8 mouse cellular contexts compared by ENCODE assay signal in genomic region chr8:10899581-10900155, GRCm38 (mm10).
DNase-seq lines count a peak whose midpoint lies in the region; ATAC-seq and TF ChIP-seq lines count a peak whose summit lies in the region.

No protein-coding gene starts in this region.

- peak overlapping the region; percentile 34 for H3K9ac ChIP-seq in embryonic facial prominence, embryonic 11.5 days (replicated peaks; ENCODE audit: low read length)
- H3K9ac ChIP-seq in hindbrain, embryonic 11.5 days (ENCODE audit: low read depth, low read length) = 0 out of 2 replicates have a peak overlapping the region, but pooled peaks have one; percentile 23
- H3K9ac ChIP-seq in limb, embryonic 11.5 days (ENCODE audit: low read length) = no peak overlapping the region

- WGBS in embryonic facial prominence, embryonic 11.5 days = 6% methylated on average over 17 of the region's 17 CpGs
- WGBS in hindbrain, embryonic 11.5 days = 5% methylated on average over 17 of the region's 17 CpGs
- WGBS in limb, embryonic 11.5 days = 7% methylated on average over 17 of the region's 17 CpGs
- 6% methylated on average over 17 of the region's 17 CpGs for WGBS in midbrain, embryonic 10.5 days

- H3K36me3 ChIP-seq in testis, adult 2 months (ENCODE audit: control insufficient read depth, insufficient read depth, low read length) = no peaks in the 10 kb centered on the region
- no peaks in the 10 kb centered on the region for H3K36me3 ChIP-seq in embryonic facial prominence, embryonic 11.5 days (replicated peaks; ENCODE audit: control insufficient read depth, insufficient read depth, low read depth, low read length)
- H3K36me3 ChIP-seq in hindbrain, embryonic 11.5 days (ENCODE audit: control insufficient read depth, insufficient read depth, low read length) = no peaks in the 10 kb centered on the region
- H3K36me3 ChIP-seq in limb, embryonic 11.5 days (ENCODE audit: control insufficient read depth, insufficient read depth, low read length) = no peaks in the 10 kb centered on the region
- H3K36me3 ChIP-seq in midbrain, embryonic 10.5 days = no peaks in the 10 kb centered on the region

- no peaks in the 10 kb centered on the region for H3K27me3 ChIP-seq in testis, adult 2 months (ENCODE audit: control insufficient read depth, insufficient read depth, low read length)
- no peaks in the 10 kb centered on the region for H3K27me3 ChIP-seq in embryonic facial prominence, embryonic 11.5 days (ENCODE audit: control insufficient read depth, insufficient read depth, low read length)
- peaks cover 2% of the 10 kb centered on the region; the same call in 1 of the 2 replicates for H3K27me3 ChIP-seq in hindbrain, embryonic 11.5 days (ENCODE audit: control insufficient read depth, insufficient read depth, low read length)
- H3K27me3 ChIP-seq in limb, embryonic 11.5 days (ENCODE audit: control insufficient read depth, insufficient read depth, low read length) = no peaks in the 10 kb centered on the region
- H3K27me3 ChIP-seq in midbrain, embryonic 10.5 days (ENCODE audit: low read depth, poor library complexity, severe bottlenecking) = peaks cover 24% of the 10 kb centered on the region

- H3K27ac ChIP-seq in testis, adult 2 months (ENCODE audit: control insufficient read depth, insufficient read depth, low read depth, low read length) = peak overlapping the region; percentile 69
- no peak overlapping the region for H3K27ac ChIP-seq in embryonic facial prominence, embryonic 11.5 days (replicated peaks; ENCODE audit: low read depth, low read length)
- H3K27ac ChIP-seq in hindbrain, embryonic 11.5 days (ENCODE audit: low read depth, low read length) = no peak overlapping the region
- no peak overlapping the region for H3K27ac ChIP-seq in limb, embryonic 11.5 days (replicated peaks; ENCODE audit: low read depth, low read length)
- H3K27ac ChIP-seq in midbrain, embryonic 10.5 days (replicated peaks) = peak overlapping the region; percentile 77

- H3K4me1 ChIP-seq in testis, adult 2 months (ENCODE audit: control insufficient read depth, insufficient read depth, low read length) = peaks cover 2% of the 10 kb centered on the region
- peaks cover 5% of the 10 kb centered on the region for H3K4me1 ChIP-seq in embryonic facial prominence, embryonic 11.5 days (ENCODE audit: control insufficient read depth, insufficient read depth, low read length)
- peaks cover 8% of the 10 kb centered on the region; the same call in 1 of the 2 replicates for H3K4me1 ChIP-seq in hindbrain, embryonic 11.5 days (replicated peaks; ENCODE audit: control insufficient read depth, insufficient read depth, low read length)
- peaks cover 13% of the 10 kb centered on the region; the same call in 1 of the 2 replicates for H3K4me1 ChIP-seq in limb, embryonic 11.5 days (ENCODE audit: control insufficient read depth, insufficient read depth, low read length)
- peaks cover 39% of the 10 kb centered on the region for H3K4me1 ChIP-seq in midbrain, embryonic 10.5 days

- H3K4me2 ChIP-seq in embryonic facial prominence, embryonic 11.5 days (ENCODE audit: low read depth, low read length) = peak overlapping the region; percentile 29
- peak overlapping the region; percentile 35 for H3K4me2 ChIP-seq in hindbrain, embryonic 11.5 days (replicated peaks; ENCODE audit: low read depth, low read length)
- peak overlapping the region; percentile 40 for H3K4me2 ChIP-seq in limb, embryonic 11.5 days (ENCODE audit: low read depth, severe bottlenecking)

- H3K9me3 ChIP-seq in embryonic facial prominence, embryonic 11.5 days (replicated peaks; ENCODE audit: control insufficient read depth, low read length) = no peaks in the 10 kb centered on the region
- no peaks in the 10 kb centered on the region for H3K9me3 ChIP-seq in hindbrain, embryonic 11.5 days (ENCODE audit: control insufficient read depth, low read length)
- H3K9me3 ChIP-seq in limb, embryonic 11.5 days (ENCODE audit: control insufficient read depth, low read length) = no peaks in the 10 kb centered on the region
- no peaks in the 10 kb centered on the region for H3K9me3 ChIP-seq in midbrain, embryonic 10.5 days (replicated peaks)

- DNase-seq in testis, postnatal 14 days (ENCODE audit: low spot score) = no peak
- peak; percentile 28 for DNase-seq in embryonic facial prominence, embryonic 11.5 days (ENCODE audit: low spot score)
- DNase-seq in hindbrain, embryonic 11.5 days (ENCODE audit: low spot score) = peak; percentile 40
- DNase-seq in limb, embryonic 11.5 days (ENCODE audit: low spot score) = peak; percentile 35
- peak; percentile 38 for DNase-seq in midbrain, embryonic 10.5 days (ENCODE audit: low spot score)
- no peak for DNase-seq in right cerebral cortex, postnatal 14 days
- no peak for DNase-seq in testis, postnatal 10 days (ENCODE audit: low spot score)

- no peak for TF ChIP-seq CTCF in testis, adult 2 months (IDR thresholded peaks at IDR 0.05; ENCODE audit: control insufficient read depth, insufficient read depth, insufficient replicate concordance, low read depth, low read length)

- H3K4me3 ChIP-seq in testis, adult 2 months (ENCODE audit: control insufficient read depth, low read depth, low read length) = no peak overlapping the region
- no peak overlapping the region for H3K4me3 ChIP-seq in embryonic facial prominence, embryonic 11.5 days (ENCODE audit: low read depth, low read length)
- H3K4me3 ChIP-seq in hindbrain, embryonic 11.5 days (ENCODE audit: low read depth, low read length) = no peak overlapping the region
- H3K4me3 ChIP-seq in limb, embryonic 11.5 days (ENCODE audit: low read depth, low read length) = no peak overlapping the region
- peak overlapping the region; percentile 31 for H3K4me3 ChIP-seq in midbrain, embryonic 10.5 days

- TF ChIP-seq POLR2A in testis, adult 2 months (IDR thresholded peaks at IDR 0.05; ENCODE audit: control insufficient read depth, low read depth, low read length) = no peak

- ATAC-seq in embryonic facial prominence, embryonic 11.5 days (replicated peaks; ENCODE audit: insufficient number of reproducible peaks, low FRiP score, low TSS enrichment, low read depth) = 0 out of 2 replicates have a peak, but pooled peaks have one; percentile 45
- peak; percentile 31; the same call in 1 of the 2 replicates for ATAC-seq in hindbrain, embryonic 11.5 days (ENCODE audit: low FRiP score)
- no peak for ATAC-seq in limb, embryonic 11.5 days (ENCODE audit: insufficient number of reproducible peaks, low FRiP score, low TSS enrichment, low read depth)

Comparison
In these comparisons a context has a peak if more than half of its experiments do, and no peak if none do; other contexts are left out.
1. H3K27ac ChIP-seq: peak in testis, adult 2 months (single experiment) and midbrain, embryonic 10.5 days (single experiment); none in embryonic facial prominence, embryonic 11.5 days (single experiment), hindbrain, embryonic 11.5 days (single experiment) and limb, embryonic 11.5 days (single experiment).
2. DNase-seq: peak in embryonic facial prominence, embryonic 11.5 days (single experiment), hindbrain, embryonic 11.5 days (single experiment), limb, embryonic 11.5 days (single experiment) and midbrain, embryonic 10.5 days (single experiment); none in testis, postnatal 14 days (single experiment), right cerebral cortex, postnatal 14 days (single experiment) and testis, postnatal 10 days (single experiment).
3. Peak in every context shown above with its lines, with median percentiles within 50 percentile points of each other: H3K4me2 ChIP-seq.